In genomic region chr10:9976424-9976823, GRCm38 (mm10) we compare ENCODE assay signal across 12 mouse cellular contexts.
DNase-seq lines count a peak whose midpoint lies in the region; ATAC-seq and TF ChIP-seq lines count a peak whose summit lies in the region.
"Had no signal": no experiment of that assay in that cellular context is flagged by ENCODE, and none has a peak within 500 bp of the region (broad histone marks: within the 10 kb centered on the region; RNA-seq: fewer than 3 reads in every experiment).

No protein-coding gene starts in this region.

- H3K27me3 ChIP-seq in hindbrain, embryonic 15.5 days = no peaks in the 10 kb centered on the region
- H3K27me3 ChIP-seq in hindbrain, embryonic 11.5 days (ENCODE audit: control insufficient read depth, insufficient read depth, low read length) = no peaks in the 10 kb centered on the region
- H3K27me3 ChIP-seq in forebrain, embryonic 16.5 days (replicated peaks; ENCODE audit: control insufficient read depth, insufficient read depth, low read length) = no peaks in the 10 kb centered on the region
- H3K27me3 ChIP-seq in liver, postnatal 0 days (ENCODE audit: insufficient read depth, low read length) = no peaks in the 10 kb centered on the region

- DNase-seq in hindbrain, embryonic 11.5 days (ENCODE audit: low spot score) = no peak
- peak; percentile 31 to 44 for DNase-seq in right cerebral cortex, adult 2 months (ENCODE audit: low spot score in 2 of 2)
- no peak for DNase-seq in cerebellum, adult 11-12 months
- DNase-seq in liver, postnatal 0 days = no peak
- no peak for DNase-seq in adrenal gland, adult 18-20 months (ENCODE audit: low spot score in 2 of 2)
- DNase-seq: adrenal gland, postnatal 25 days; cerebellum, postnatal 36 days; heart, adult 2 months had no signal

- H3K79me2 ChIP-seq in macrophage (ENCODE audit: inconsistent target) = no peaks in the 10 kb centered on the region

- H3K36me3 ChIP-seq in hindbrain, embryonic 15.5 days = no peaks in the 10 kb centered on the region
- H3K36me3 ChIP-seq in hindbrain, embryonic 11.5 days (ENCODE audit: control insufficient read depth, insufficient read depth, low read length) = no peaks in the 10 kb centered on the region
- H3K36me3 ChIP-seq in forebrain, embryonic 16.5 days (ENCODE audit: control insufficient read depth, insufficient read depth) = no peaks in the 10 kb centered on the region
- H3K36me3 ChIP-seq in macrophage (ENCODE audit: inconsistent target) = no peaks in the 10 kb centered on the region
- no peaks in the 10 kb centered on the region for H3K36me3 ChIP-seq in liver, postnatal 0 days (replicated peaks; ENCODE audit: insufficient read depth, low read length)

- H3K4me3 ChIP-seq in hindbrain, embryonic 15.5 days = no peak overlapping the region
- no peak overlapping the region for H3K4me3 ChIP-seq in hindbrain, embryonic 11.5 days (ENCODE audit: low read depth, low read length)
- H3K4me3 ChIP-seq in forebrain, embryonic 16.5 days (replicated peaks; ENCODE audit: low read length) = no peak overlapping the region
- no peak overlapping the region for H3K4me3 ChIP-seq in macrophage (ENCODE audit: inconsistent target)
- no peak overlapping the region for H3K4me3 ChIP-seq in liver, postnatal 0 days (ENCODE audit: low read depth, low read length)
- H3K4me3 ChIP-seq: heart, adult 2 months had no signal

- 0 out of 2 replicates have a peak overlapping the region, but pooled peaks have one; percentile 10 for H3K27ac ChIP-seq in hindbrain, embryonic 15.5 days (replicated peaks)
- H3K27ac ChIP-seq in hindbrain, embryonic 11.5 days (ENCODE audit: low read depth, low read length) = no peak overlapping the region
- no peak overlapping the region for H3K27ac ChIP-seq in forebrain, embryonic 16.5 days (ENCODE audit: low read length)
- peak overlapping the region; percentile 8; the same call in 1 of the 2 replicates for H3K27ac ChIP-seq in macrophage
- no peak overlapping the region for H3K27ac ChIP-seq in liver, postnatal 0 days (ENCODE audit: low read depth)
- H3K27ac ChIP-seq: heart, adult 2 months had no signal

- no peaks in the 10 kb centered on the region for H3K4me1 ChIP-seq in hindbrain, embryonic 15.5 days (replicated peaks)
- H3K4me1 ChIP-seq in hindbrain, embryonic 11.5 days (replicated peaks; ENCODE audit: control insufficient read depth, insufficient read depth, low read length) = no peaks in the 10 kb centered on the region
- H3K4me1 ChIP-seq in forebrain, embryonic 16.5 days (replicated peaks; ENCODE audit: control insufficient read depth, insufficient read depth, low read length) = no peaks in the 10 kb centered on the region
- H3K4me1 ChIP-seq in liver, postnatal 0 days (ENCODE audit: insufficient read depth) = no peaks in the 10 kb centered on the region

- ATAC-seq in hindbrain, embryonic 15.5 days (ENCODE audit: low FRiP score, low read depth) = peak; percentile 89
- no peak for ATAC-seq in hindbrain, embryonic 11.5 days (ENCODE audit: low FRiP score)
- ATAC-seq in forebrain, embryonic 16.5 days = peak; percentile 90
- ATAC-seq in liver, postnatal 0 days = no peak

- TF ChIP-seq EP300 in liver, postnatal 0 days (IDR thresholded peaks at IDR 0.05; ENCODE audit: low read depth) = no peak

- H3K9me3 ChIP-seq in hindbrain, embryonic 15.5 days = no peaks in the 10 kb centered on the region
- no peaks in the 10 kb centered on the region for H3K9me3 ChIP-seq in hindbrain, embryonic 11.5 days (ENCODE audit: control insufficient read depth, low read length)
- H3K9me3 ChIP-seq in forebrain, embryonic 16.5 days (ENCODE audit: control insufficient read depth, low read length) = no peaks in the 10 kb centered on the region
- no peaks in the 10 kb centered on the region for H3K9me3 ChIP-seq in liver, postnatal 0 days (ENCODE audit: low read length)

- H3K4me2 ChIP-seq in hindbrain, embryonic 15.5 days = peak overlapping the region; percentile 30
- no peak overlapping the region for H3K4me2 ChIP-seq in hindbrain, embryonic 11.5 days (replicated peaks; ENCODE audit: low read depth, low read length)
- H3K4me2 ChIP-seq in forebrain, embryonic 16.5 days (ENCODE audit: low read length) = no peak overlapping the region
- no peak overlapping the region for H3K4me2 ChIP-seq in liver, postnatal 0 days (ENCODE audit: low read depth, low read length)
- H3K4me2 ChIP-seq: liver, embryonic 11.5 days had no signal

- WGBS in hindbrain, embryonic 15.5 days = 19% methylated on average over 3 of the region's 3 CpGs
- whole genome bisulfite sequencing in hindbrain, embryonic 11.5 days = 36% methylated on average over 3 of the region's 3 CpGs
- whole genome bisulfite sequencing in forebrain, embryonic 16.5 days = 4% methylated on average over 3 of the region's 3 CpGs
- WGBS in macrophage (ENCODE audit: missing documents) = 85% methylated on average over 3 of the region's 3 CpGs
- 54% methylated on average over 3 of the region's 3 CpGs for WGBS in liver, postnatal 0 days (ENCODE audit: insufficient replicate concordance)

- H3K9ac ChIP-seq in hindbrain, embryonic 15.5 days = no peak overlapping the region
- no peak overlapping the region for H3K9ac ChIP-seq in hindbrain, embryonic 11.5 days (ENCODE audit: low read depth, low read length)
- H3K9ac ChIP-seq in forebrain, embryonic 16.5 days (replicated peaks; ENCODE audit: low read depth, low read length) = no peak overlapping the region
- no peak overlapping the region for H3K9ac ChIP-seq in liver, postnatal 0 days (replicated peaks)

- TF ChIP-seq CTCF in liver, postnatal 0 days (IDR thresholded peaks at IDR 0.05; ENCODE audit: low read depth) = no peak

Comparison
In these comparisons a context has a peak if more than half of its experiments do, and no peak if none do; other contexts are left out.
1. ATAC-seq: peak in hindbrain, embryonic 15.5 days (single experiment) and forebrain, embryonic 16.5 days (single experiment); none in hindbrain, embryonic 11.5 days (single experiment) and liver, postnatal 0 days (single experiment).
2. H3K27ac ChIP-seq: peak in hindbrain, embryonic 15.5 days (single experiment) and macrophage (single experiment); none in hindbrain, embryonic 11.5 days (single experiment), forebrain, embryonic 16.5 days (single experiment) and liver, postnatal 0 days (single experiment).
3. DNase-seq: peak in right cerebral cortex, adult 2 months (2 of 2); none in hindbrain, embryonic 11.5 days (single experiment), cerebellum, adult 11-12 months (single experiment), liver, postnatal 0 days (single experiment) and adrenal gland, adult 18-20 months (0 of 2).